Mouse (Mus musculus) olfactory bulb, adult 2 months (tissue): ENCODE results near the gene Samd14.

Experiments used
- CTCF ChIP-seq: fragments of 200-500 bp; IDR thresholded peaks from 2 replicates; pipeline ENCODE4 v1.5.1; 2012; ENCODE audit warnings: low read depth, mild to moderate bottlenecking, low read length, moderate library complexity; ENCODE audit not compliant: insufficient read depth
- POLR2A ChIP-seq: fragments of 200-500 bp; IDR thresholded peaks from 2 replicates; pipeline ENCODE4 v1.6.1; 2012; ENCODE audit warnings: mild to moderate bottlenecking, low read depth, low read length, moderate library complexity; ENCODE audit not compliant: insufficient read depth

DNA sequence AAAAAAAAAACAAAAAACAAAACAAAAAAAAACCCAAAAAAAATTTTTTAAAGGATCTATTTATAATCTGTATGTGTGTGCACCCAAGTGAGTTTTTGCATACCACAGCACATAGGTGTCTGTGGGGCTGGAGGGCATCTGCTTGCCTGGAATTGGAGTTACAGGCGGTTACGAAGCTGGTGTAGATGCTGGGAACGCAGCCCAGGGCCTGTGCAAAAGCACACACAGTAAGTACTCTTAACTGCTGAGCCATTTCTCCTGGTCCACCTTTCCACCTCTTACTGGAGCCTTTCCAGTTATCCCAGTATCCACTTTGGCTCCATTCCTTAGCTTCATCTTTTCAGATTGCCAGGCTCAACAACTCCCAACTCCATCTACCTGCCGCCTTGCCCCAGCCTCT, 33.4 kb downstream of the Samd14 start:
- TF ChIP-seq CTCF = no peak
- TF ChIP-seq POLR2A = no peak
